Mouse (Mus musculus) heart, adult 18-20 months (tissue): ENCODE measurements at regions not wholly inside any gene's neighbourhood (a gene's known extent, or its start where the extent isn't known, plus 50 kb on each side); places are given as distances from the start of the nearest gene placed in this dataset.
A peak's percentile ranks its signal among the peaks of the same experiment; 100 is the strongest.
"Not testable (repeated sequence)": the region's sequence is repeated elsewhere in the genome, so short reads cannot be mapped to it uniquely, and the experiment has no call there.

Source experiments
- DNase-seq, 2 experiments: peaks; one replicate each; pipeline ENCODE4 v3.0.0; 2021 to 2022; ENCODE audit warnings: mixed read lengths in 1 of 2

GRCm38 (mm10) chr2:63706643-63707042 lies 391.2 kb downstream of the Fign start:
- DNase-seq: no peak

DNA sequence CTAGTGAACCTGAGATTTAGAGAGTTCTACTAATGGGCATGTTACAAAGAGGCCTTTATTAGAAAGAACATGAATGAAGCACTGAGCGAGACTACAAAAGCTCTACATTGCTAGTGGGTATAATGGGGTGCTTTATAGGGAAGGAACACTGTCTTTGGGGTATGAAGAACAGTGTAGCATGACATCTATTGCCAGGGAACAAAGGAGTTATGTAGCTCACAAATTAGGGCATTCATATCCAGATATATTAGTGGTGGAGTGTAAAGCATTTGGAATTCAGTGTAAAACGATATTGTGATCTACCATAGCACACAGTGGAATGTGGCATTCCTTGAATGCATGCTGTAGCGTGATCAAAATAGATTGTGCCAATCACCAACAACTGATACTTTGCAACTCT lies 391.7 kb downstream of the Fign start:
- DNase-seq: no peak

- DNase-seq: peak; percentile 13 to 16
Observed at GRCm38 (mm10) chr2:63702333-63703096, 395.3 kb downstream of the Fign start.

DNA sequence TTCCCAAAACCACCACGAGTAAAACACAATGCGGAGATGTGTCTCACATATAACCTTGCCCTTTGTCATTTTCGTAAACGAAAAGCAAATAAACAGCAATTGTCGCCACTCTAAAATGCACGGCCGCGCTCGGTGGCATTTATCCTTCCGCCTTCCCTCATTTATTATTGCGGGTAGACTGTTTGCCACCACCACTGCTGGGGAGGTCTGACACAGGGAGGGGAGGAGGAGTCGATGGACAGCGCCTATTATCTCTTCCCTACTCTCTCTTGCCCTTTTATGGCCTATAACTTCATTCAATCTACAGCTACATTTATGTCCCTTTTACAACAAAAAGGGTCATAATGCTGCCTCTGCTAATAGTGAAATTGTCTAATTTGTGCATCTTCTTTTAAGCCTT lies 396.0 kb downstream of the Fign start:
- DNase-seq: peak in 1 of 2 experiments; percentile 2

DNA sequence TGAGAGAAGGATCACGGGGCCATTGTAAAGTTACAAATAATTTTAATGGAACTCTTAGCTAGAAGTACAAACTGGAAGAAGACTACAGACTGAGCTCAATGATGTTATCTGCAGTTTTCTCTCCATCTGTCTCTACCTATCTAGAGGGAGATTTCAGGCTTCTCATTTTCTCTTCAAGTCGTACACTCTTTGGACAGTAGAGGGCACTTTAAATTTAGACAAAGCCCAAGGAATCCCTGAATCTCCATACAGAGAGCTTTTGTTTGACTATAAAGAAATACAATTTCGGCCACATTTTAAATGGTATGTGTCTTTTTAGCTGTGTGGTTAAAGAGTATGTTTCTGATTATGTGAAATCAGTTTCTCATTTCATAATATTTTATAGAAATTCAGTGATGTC lies 397.6 kb downstream of the Fign start:
- DNase-seq: peak in 1 of 2 experiments; percentile 7

DNA sequence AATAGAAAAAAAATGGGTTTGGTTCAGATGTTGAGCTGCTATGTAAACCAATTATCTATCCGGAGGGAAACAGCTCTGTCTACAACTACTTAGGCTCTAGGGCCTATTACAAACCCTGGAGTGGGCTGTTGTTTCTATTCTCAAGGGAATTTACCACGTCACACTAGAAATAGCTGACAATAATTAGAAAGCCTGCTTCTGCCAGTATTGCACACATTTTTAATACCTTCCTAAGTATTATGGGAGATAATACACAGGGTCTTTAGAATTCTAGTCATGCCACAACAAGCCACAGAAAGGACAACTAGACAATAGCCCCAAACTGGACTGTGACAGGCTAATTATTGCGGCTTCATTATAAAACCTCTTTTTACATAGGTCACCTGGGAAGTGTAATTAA lies 428.1 kb downstream of the Fign start:
- DNase-seq: no peak

GRCm38 (mm10) chr2:63668784-63669183 lies 429.1 kb downstream of the Fign start:
- DNase-seq: no peak

DNA sequence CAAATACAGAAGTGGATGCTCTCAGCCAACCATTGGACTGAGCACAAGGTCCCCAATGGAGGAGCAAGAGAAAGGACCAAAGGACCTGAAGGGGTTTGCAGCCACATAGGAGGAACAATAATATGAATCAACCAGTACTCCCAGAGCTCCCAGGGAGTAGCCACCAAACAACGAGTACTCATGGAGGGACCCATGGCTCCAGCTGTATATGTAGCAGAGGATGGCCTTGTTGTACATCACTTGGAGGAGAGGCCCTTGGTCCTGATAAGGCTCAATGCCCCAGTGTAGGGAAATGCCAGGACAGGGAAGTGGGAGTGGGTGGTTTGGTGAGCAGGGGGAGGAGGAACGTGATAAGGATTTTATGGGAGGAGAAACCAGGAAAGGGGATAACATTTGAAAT lies 437.9 kb downstream of the Fign start:
- DNase-seq: not testable (repeated sequence)
